Mouse (Mus musculus): ENCODE results near the gene Exosc6. TPM values are rescaled to one million over a fixed set of nuclear protein-coding genes. Genes with fewer than 3 reads are reported as not detected.
A peak's percentile ranks its signal among the peaks of the same experiment; 100 is the strongest.

Exosc6 gene
- polyA plus RNA-seq, 1 experiment from 2014 or later, result 20.5 TPM

GRCm38 (mm10) chr8:111042546-111042945 lies 13.6 kb upstream of the Exosc6 start:
- Histone ChIP-seq H3K36me3 (peaks cover 77% of the 10 kb centered on the region), H3K9me3 (no peaks in the 10 kb centered on the region), H3K9ac (no peak overlapping the region), H3K4me3 (replicated peaks) (no peak overlapping the region), H3K4me2 (no peak overlapping the region), H3K27ac (no peak overlapping the region), H3K4me1 (no peaks in the 10 kb centered on the region), H3K27me3 (replicated peaks) (no peaks in the 10 kb centered on the region)
- no peak for ATAC-seq (ENCODE audit: insufficient read depth, low FRiP score, low read depth)
- 94% methylated on average over 19 of the region's 19 CpGs for WGBS

DNA sequence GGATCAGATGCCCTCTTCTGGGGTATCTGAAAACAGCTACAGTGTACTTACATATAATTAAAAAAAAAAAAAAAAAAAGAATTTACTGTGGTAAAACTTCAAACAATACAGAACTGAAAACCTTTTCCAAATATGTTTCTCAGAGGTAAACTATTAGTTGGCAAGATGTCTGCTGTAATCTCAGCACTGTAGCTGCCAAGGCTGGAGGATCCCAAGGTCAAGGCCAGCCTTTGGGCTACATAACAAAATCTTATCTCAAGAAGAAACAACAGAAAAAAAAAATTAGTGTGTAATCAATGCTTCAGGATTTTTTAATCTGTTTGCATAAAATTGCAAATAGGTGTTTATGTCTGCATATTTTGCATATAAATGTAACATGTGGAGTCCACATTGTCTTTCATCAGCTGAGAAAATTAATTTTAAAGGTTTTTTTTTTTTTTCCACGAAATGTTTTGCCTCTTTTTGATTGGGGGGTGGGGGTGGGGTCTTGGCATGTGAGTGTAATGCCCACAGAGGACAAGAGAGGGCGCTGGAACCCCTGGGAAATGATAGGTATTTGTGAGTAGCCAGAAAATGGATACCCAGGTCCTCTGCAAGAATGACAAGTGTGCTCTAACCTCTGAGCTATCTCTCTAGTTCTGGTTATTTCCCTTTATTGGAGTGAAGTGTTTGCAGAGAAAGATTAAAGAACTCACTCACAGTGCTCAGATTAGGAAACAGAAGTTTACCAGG lies 12.0 kb upstream of the Exosc6 start:
- WGBS, result 44% methylated on average over 2 of the region's 2 CpGs
- H3K27ac ChIP-seq, result no peak overlapping the region
- H3K4me3 ChIP-seq (replicated peaks), result no peak overlapping the region
- no peaks in the 10 kb centered on the region for H3K4me1 ChIP-seq
- no peaks in the 10 kb centered on the region for H3K9me3 ChIP-seq
- H3K4me2 ChIP-seq, result no peak overlapping the region
- no peak for ATAC-seq (ENCODE audit: insufficient read depth, low FRiP score, low read depth)
- H3K9ac ChIP-seq, result no peak overlapping the region
- H3K36me3 ChIP-seq, result peaks cover 81% of the 10 kb centered on the region
- no peaks in the 10 kb centered on the region for H3K27me3 ChIP-seq (replicated peaks)

- 91% methylated on average over 2 of the region's 2 CpGs for WGBS
- Histone ChIP-seq H3K9ac (no peak overlapping the region), H3K36me3 (peaks cover 82% of the 10 kb centered on the region)
These were observed 7.4 kb upstream of the Exosc6 start for GRCm38 (mm10) chr8:111048694-111049093.

DNA sequence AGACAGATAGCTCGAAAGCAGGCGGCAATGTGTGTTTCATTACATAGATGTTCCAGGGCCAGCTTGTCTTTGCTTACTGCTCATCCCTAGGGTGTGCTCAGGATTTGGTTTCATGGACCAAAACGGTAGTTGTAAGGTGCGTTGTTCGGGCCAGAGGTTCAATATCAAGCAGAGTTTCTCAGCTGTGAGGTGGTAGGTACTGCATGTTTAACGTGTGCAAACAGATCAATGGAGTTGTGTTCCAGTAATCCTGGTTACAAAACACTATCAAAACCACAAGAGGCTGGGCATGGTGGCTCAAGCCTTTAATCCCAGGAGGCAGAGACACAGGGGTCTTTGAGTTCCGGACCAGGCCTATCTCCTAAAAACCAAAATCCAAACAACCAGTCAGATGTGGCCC lies 7.0 kb upstream of the Exosc6 start:
- Histone ChIP-seq H3K4me2 (no peak overlapping the region), H3K9ac (no peak overlapping the region), H3K36me3 (peaks cover 86% of the 10 kb centered on the region), H3K27ac (no peak overlapping the region), H3K9me3 (no peaks in the 10 kb centered on the region), H3K4me1 (no peaks in the 10 kb centered on the region), H3K27me3 (replicated peaks) (no peaks in the 10 kb centered on the region), H3K4me3 (replicated peaks) (no peak overlapping the region)
- WGBS, result 93% methylated on average over 7 of the region's 7 CpGs
- ATAC-seq (ENCODE audit: insufficient read depth, low FRiP score, low read depth), result no peak

More at GRCm38 (mm10) chr8:111048694-111049093, 7.4 kb upstream of the Exosc6 start:
- H3K27ac ChIP-seq, result no peak overlapping the region
- H3K27me3 ChIP-seq (replicated peaks), result no peaks in the 10 kb centered on the region
- H3K9me3 ChIP-seq, result no peaks in the 10 kb centered on the region
- no peak for ATAC-seq (ENCODE audit: insufficient read depth, low FRiP score, low read depth)
- H3K4me1 ChIP-seq, result no peaks in the 10 kb centered on the region
- no peak overlapping the region for H3K4me2 ChIP-seq
- no peak overlapping the region for H3K4me3 ChIP-seq (replicated peaks)

- Histone ChIP-seq H3K9me3 (no peaks in the 10 kb centered on the region), H3K36me3 (peaks cover 57% of the 10 kb centered on the region), H3K4me2 (no peak overlapping the region), H3K4me3 (replicated peaks) (no peak overlapping the region), H3K27me3 (replicated peaks) (no peaks in the 10 kb centered on the region), H3K9ac (no peak overlapping the region), H3K27ac (no peak overlapping the region), H3K4me1 (peaks cover 8% of the 10 kb centered on the region)
- ATAC-seq (ENCODE audit: insufficient read depth, low FRiP score, low read depth), result no peak
- 93% methylated on average over 12 of the region's 12 CpGs for WGBS
These were observed 2.2 kb upstream of the Exosc6 start for GRCm38 (mm10) chr8:111053827-111054518.

- no peaks in the 10 kb centered on the region for H3K27me3 ChIP-seq (replicated peaks)
- no peak overlapping the region for H3K27ac ChIP-seq
- no peak overlapping the region for H3K4me3 ChIP-seq (replicated peaks)
- ATAC-seq (ENCODE audit: insufficient read depth, low FRiP score, low read depth), result no peak
- WGBS, result 88% methylated on average over 17 of the region's 17 CpGs
- no peaks in the 10 kb centered on the region for H3K9me3 ChIP-seq
- peaks cover 8% of the 10 kb centered on the region for H3K4me1 ChIP-seq
- peaks cover 46% of the 10 kb centered on the region for H3K36me3 ChIP-seq
- no peak overlapping the region for H3K9ac ChIP-seq
- no peak overlapping the region for H3K4me2 ChIP-seq
These were observed 1.0 kb upstream of the Exosc6 start for GRCm38 (mm10) chr8:111055031-111055634.

GRCm38 (mm10) chr8:111055661-111056060 lies 478 bp upstream of the Exosc6 start:
- Histone ChIP-seq H3K36me3 (peaks cover 41% of the 10 kb centered on the region), H3K27me3 (replicated peaks) (no peaks in the 10 kb centered on the region), H3K9ac (no peak overlapping the region), H3K27ac (no peak overlapping the region), H3K4me1 (peaks cover 9% of the 10 kb centered on the region), H3K4me2 (no peak overlapping the region), H3K4me3 (replicated peaks) (peak overlapping the region; percentile 85; the same call in 1 of the 2 replicates), H3K9me3 (no peaks in the 10 kb centered on the region)
- 0 out of 2 replicates have a peak, but pooled peaks have one; percentile 33 for ATAC-seq (ENCODE audit: insufficient read depth, low FRiP score, low read depth)
- WGBS, result 73% methylated on average over 2 of the region's 2 CpGs

DNA sequence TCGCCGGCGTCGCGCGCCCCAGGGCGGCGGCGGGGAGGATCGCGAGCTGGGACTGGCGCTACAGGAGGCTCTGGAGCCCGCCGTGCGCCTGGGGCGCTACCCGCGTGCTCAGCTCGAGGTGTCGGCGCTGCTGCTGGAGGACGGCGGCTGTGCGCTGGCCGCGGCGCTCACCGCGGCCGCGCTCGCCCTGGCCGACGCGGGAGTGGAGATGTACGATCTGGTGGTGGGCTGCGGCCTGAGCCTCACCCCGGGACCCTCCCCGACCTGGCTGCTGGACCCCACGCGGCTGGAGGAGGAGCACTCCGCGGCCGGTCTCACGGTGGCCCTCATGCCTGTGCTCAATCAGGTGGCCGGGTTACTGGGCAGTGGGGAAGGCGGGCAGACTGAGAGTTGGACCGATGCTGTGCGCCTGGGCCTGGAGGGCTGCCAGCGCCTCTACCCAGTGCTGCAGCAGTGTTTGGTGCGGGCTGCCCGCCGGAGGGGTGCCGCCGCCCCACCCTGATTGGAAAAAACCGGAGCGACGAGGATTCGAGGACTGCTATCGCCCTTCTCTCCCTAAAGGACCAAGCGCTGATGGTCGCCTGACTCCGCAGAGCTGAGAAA lies 653 bp downstream of the Exosc6 start:
- Histone ChIP-seq H3K36me3 (peaks cover 35% of the 10 kb centered on the region), H3K4me3 (replicated peaks) (peak overlapping the region; percentile 85), H3K9me3 (no peaks in the 10 kb centered on the region), H3K9ac (peak overlapping the region; percentile 84), H3K27me3 (replicated peaks) (no peaks in the 10 kb centered on the region), H3K27ac (peak overlapping the region; percentile 92), H3K4me1 (peaks cover 17% of the 10 kb centered on the region), H3K4me2 (peak overlapping the region; percentile 90)
- peak; percentile 48; the same call in 1 of the 2 replicates for ATAC-seq (ENCODE audit: insufficient read depth, low FRiP score, low read depth)
- under 1% methylated on average over 54 of the region's 63 CpGs for WGBS

DNA sequence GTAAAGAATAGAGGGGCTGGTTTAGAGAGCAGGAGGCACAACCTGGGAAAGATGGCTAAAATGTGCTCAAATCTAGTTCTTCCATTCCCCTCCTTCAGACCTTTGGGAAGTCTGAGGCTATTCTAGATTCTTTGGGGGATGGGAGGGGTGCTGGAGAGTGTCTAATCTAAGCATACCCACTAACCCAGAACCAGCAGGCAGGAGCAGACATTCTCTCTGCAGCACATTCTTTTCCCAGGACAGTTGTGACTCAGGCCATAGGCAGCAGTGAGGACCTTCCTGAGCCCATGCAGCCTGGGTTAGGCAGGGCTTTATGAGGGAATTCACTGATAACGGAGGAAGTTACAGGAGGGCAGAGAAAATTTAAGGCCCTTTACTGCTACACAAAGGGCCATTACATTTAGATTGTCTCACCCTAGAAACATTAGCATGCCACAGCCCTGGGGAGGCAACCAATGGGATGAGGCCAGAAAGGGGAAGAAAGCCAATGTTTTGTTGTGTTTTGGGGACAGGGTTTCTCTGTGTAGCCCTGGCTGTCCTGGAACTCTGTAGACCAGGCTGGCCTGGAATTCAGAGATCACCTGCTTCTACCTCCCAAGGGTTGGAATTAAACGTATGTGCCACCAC lies 2.9 kb downstream of the Exosc6 start:
- WGBS, result 75% methylated on average over 2 of the region's 2 CpGs
- H3K36me3 ChIP-seq, result peaks cover 16% of the 10 kb centered on the region
- no peak overlapping the region for H3K9ac ChIP-seq
- no peak for ATAC-seq (ENCODE audit: insufficient read depth, low FRiP score, low read depth)
- H3K9me3 ChIP-seq, result no peaks in the 10 kb centered on the region
- no peak overlapping the region for H3K4me3 ChIP-seq (replicated peaks)
- no peak overlapping the region for H3K4me2 ChIP-seq
- H3K4me1 ChIP-seq, result peaks cover 18% of the 10 kb centered on the region
- H3K27me3 ChIP-seq (replicated peaks), result no peaks in the 10 kb centered on the region
- no peak overlapping the region for H3K27ac ChIP-seq

DNA sequence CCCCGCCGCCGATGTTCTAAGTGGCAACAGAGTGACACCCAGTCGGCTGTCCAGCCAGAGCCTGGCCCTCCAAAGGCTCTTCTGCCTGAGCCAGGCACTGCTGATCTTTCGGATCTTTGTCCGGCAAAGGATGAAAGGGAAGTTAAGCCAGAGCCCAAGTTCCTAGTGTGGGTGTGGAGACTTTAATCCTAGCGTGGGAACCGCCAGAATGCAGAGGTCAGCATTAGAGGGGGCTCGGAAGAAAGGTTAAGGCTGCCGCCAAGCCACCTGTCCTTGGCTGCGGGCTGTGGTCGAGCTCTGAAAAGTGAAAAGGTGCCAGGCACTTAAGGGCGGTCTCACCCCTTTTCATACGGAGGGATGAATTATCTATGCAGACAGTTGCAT lies 5.5 kb downstream of the Exosc6 start:
- ATAC-seq (ENCODE audit: insufficient read depth, low FRiP score, low read depth), result no peak; the same call in 1 of the 2 replicates
- no peaks in the 10 kb centered on the region; the same call in 1 of the 2 replicates for H3K27me3 ChIP-seq (replicated peaks)

GRCm38 (mm10) chr8:111062072-111062757 lies 6.1 kb downstream of the Exosc6 start:
- Histone ChIP-seq H3K4me1 (peaks cover 15% of the 10 kb centered on the region), H3K27me3 (replicated peaks) (no peaks in the 10 kb centered on the region; the same call in 1 of the 2 replicates), H3K4me2 (peak overlapping the region; percentile 88), H3K36me3 (no peaks in the 10 kb centered on the region), H3K4me3 (replicated peaks) (peak overlapping the region; percentile 62), H3K9ac (peak overlapping the region; percentile 29), H3K27ac (no peak overlapping the region; the same call in 1 of the 2 replicates), H3K9me3 (no peaks in the 10 kb centered on the region)
- 0% methylated on average over 27 of the region's 27 CpGs for WGBS
- ATAC-seq (ENCODE audit: insufficient read depth, low FRiP score, low read depth), result peak; percentile 91

More for the DNA sequence above, 5.5 kb downstream of the Exosc6 start:
- Histone ChIP-seq H3K4me1 (peaks cover 18% of the 10 kb centered on the region), H3K36me3 (no peaks in the 10 kb centered on the region), H3K4me2 (peak overlapping the region; percentile 88), H3K27ac (no peak overlapping the region; the same call in 1 of the 2 replicates), H3K4me3 (replicated peaks) (peak overlapping the region; percentile 62), H3K9ac (peak overlapping the region; percentile 29), H3K9me3 (no peaks in the 10 kb centered on the region)
- under 1% methylated on average over 14 of the region's 14 CpGs for WGBS
